Mouse (Mus musculus) right cerebral cortex, adult 18-20 months (tissue): ENCODE measurements at regions not wholly inside any gene's neighbourhood (a gene's known extent, or its start where the extent isn't known, plus 50 kb on each side); places are given as distances from the start of the nearest gene placed in this dataset.

ENCODE experiments used
- DNase-seq: peaks from one replicate; pipeline ENCODE4 v3.0.0; 2022; ENCODE audit warnings: mixed read lengths

GRCm38 (mm10) chr16:10098511-10098910 lies 71.5 kb upstream of the Rpl39l start:
- no peak for DNase-seq

GRCm38 (mm10) chr16:10088461-10089353 lies 81.3 kb upstream of the Rpl39l start:
- DNase-seq = peak; percentile 44

- no peak for DNase-seq
Observed at GRCm38 (mm10) chr16:10086341-10086740, 83.7 kb upstream of the Rpl39l start.

GRCm38 (mm10) chr16:10085429-10085828 lies 84.6 kb upstream of the Rpl39l start:
- DNase-seq = no peak

- no peak for DNase-seq
Observed at GRCm38 (mm10) chr16:10081751-10082150, 86.4 kb upstream of the Grin2a start.

GRCm38 (mm10) chr16:10080121-10080679 lies 84.8 kb upstream of the Grin2a start:
- no peak for DNase-seq

GRCm38 (mm10) chr16:10073158-10073557 lies 77.8 kb upstream of the Grin2a start:
- DNase-seq = peak; percentile 74

- DNase-seq = peak; percentile 90
Observed at GRCm38 (mm10) chr16:10063491-10063890, 68.1 kb upstream of the Grin2a start.

- no peak for DNase-seq
Observed at GRCm38 (mm10) chr16:10058094-10058493, 62.7 kb upstream of the Grin2a start.
